Mouse (Mus musculus) lung, postnatal 25 days (tissue): ENCODE results near the gene 6330409D20Rik.
A peak's percentile ranks its signal among the peaks of the same experiment; 100 is the strongest.

Experiments
- DNase-seq: peaks from one replicate; pipeline ENCODE4 v3.0.0; 2022; ENCODE audit warnings: low spot score

The 6330409D20Rik gene

GRCm38 (mm10) chr2:32756674-32757055 is 15.8 kb upstream of the 6330409D20Rik start:
- no peak for DNase-seq

- DNase-seq, result no peak
These were observed 11.4 kb upstream of the 6330409D20Rik start for GRCm38 (mm10) chr2:32752181-32752580.

- DNase-seq, result no peak
These were observed 10.8 kb upstream of the 6330409D20Rik start for GRCm38 (mm10) chr2:32751665-32752033.

GRCm38 (mm10) chr2:32750887-32751664 is 10.3 kb upstream of the 6330409D20Rik start:
- DNase-seq, result peak; percentile 79

- no peak for DNase-seq
These were observed 9.4 kb upstream of the 6330409D20Rik start for GRCm38 (mm10) chr2:32750199-32750598.

- no peak for DNase-seq
These were observed 8.3 kb upstream of the 6330409D20Rik start for GRCm38 (mm10) chr2:32749082-32749481.

GRCm38 (mm10) chr2:32744272-32744982 is 3.6 kb upstream of the 6330409D20Rik start:
- DNase-seq, result no peak

GRCm38 (mm10) chr2:32742173-32742531 is 1.3 kb upstream of the 6330409D20Rik start:
- DNase-seq, result no peak

GRCm38 (mm10) chr2:32741273-32742172 is 707 bp upstream of the 6330409D20Rik start:
- peak; percentile 57 for DNase-seq

- no peak for DNase-seq
These were observed 1.5 kb downstream of the 6330409D20Rik start for GRCm38 (mm10) chr2:32739311-32739710.

GRCm38 (mm10) chr2:32737008-32737407 is 3.8 kb downstream of the 6330409D20Rik start:
- no peak for DNase-seq

- no peak for DNase-seq
These were observed 4.4 kb downstream of the 6330409D20Rik start for GRCm38 (mm10) chr2:32736306-32736829.

- peak; percentile 89 for DNase-seq
These were observed 5.9 kb downstream of the 6330409D20Rik start for GRCm38 (mm10) chr2:32734933-32735332.

- DNase-seq, result peak; percentile 44
These were observed 6.3 kb downstream of the 6330409D20Rik start for GRCm38 (mm10) chr2:32734480-32734879.

GRCm38 (mm10) chr2:32732695-32733094 is 8.1 kb downstream of the 6330409D20Rik start:
- no peak for DNase-seq

GRCm38 (mm10) chr2:32731911-32732310 is 8.9 kb downstream of the 6330409D20Rik start:
- no peak for DNase-seq

GRCm38 (mm10) chr2:32730854-32731253 is 10.0 kb downstream of the 6330409D20Rik start:
- DNase-seq, result no peak

GRCm38 (mm10) chr2:32729547-32729946 is 11.3 kb downstream of the 6330409D20Rik start:
- no peak for DNase-seq

GRCm38 (mm10) chr2:32728463-32728862 is 12.4 kb downstream of the 6330409D20Rik start:
- peak; percentile 52 for DNase-seq

GRCm38 (mm10) chr2:32727435-32727834 is 13.4 kb downstream of the 6330409D20Rik start:
- DNase-seq, result peak; percentile 98

- DNase-seq, result no peak
These were observed 15.7 kb downstream of the 6330409D20Rik start for GRCm38 (mm10) chr2:32724832-32725790.
